Mouse (Mus musculus): ENCODE results near the gene Adap1. TPM values are rescaled to one million over a fixed set of nuclear protein-coding genes. Genes with fewer than 3 reads are reported as not detected.
"Not testable (repeated sequence)": the region's sequence is repeated elsewhere in the genome, so short reads cannot be mapped to it uniquely, and the experiment has no call there.

Gene Adap1
- polyA plus RNA-seq, 1 experiment from 2014 or later, result 2.3 TPM

DNA sequence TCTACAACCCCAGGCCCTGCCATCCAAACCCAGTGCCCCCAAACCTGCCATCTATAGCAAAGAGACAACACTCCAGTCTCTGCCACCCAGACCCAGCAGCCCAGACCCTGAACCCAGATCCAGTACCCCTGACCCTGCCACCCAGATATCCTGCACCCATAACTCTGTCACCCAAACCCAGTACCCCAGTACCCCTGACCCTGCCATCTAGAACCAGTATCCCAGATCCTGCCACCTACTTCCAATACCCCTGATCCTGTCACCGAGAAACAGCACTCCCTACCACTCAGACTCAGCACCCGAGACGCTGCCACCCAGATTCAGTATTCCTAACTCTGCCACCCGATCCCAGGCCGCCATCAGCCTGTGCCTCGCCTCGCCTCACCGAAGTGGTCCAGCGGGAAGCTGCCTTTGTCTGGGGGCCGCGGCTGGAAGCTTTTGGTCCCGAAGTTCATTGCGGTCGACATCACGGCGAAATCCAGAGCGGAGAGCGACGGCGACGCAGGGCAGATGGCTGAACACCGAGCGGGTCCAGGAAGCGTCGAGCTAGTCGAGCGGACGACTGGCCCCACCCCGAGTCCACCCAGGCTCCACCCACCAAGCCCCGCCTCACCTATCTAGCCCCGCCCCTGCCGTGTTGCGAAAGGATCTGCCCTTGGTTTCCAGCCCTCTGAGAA is 19.4 kb upstream of the Adap1 start:
- 0% methylated on average over 33 of the region's 33 CpGs for WGBS

DNA sequence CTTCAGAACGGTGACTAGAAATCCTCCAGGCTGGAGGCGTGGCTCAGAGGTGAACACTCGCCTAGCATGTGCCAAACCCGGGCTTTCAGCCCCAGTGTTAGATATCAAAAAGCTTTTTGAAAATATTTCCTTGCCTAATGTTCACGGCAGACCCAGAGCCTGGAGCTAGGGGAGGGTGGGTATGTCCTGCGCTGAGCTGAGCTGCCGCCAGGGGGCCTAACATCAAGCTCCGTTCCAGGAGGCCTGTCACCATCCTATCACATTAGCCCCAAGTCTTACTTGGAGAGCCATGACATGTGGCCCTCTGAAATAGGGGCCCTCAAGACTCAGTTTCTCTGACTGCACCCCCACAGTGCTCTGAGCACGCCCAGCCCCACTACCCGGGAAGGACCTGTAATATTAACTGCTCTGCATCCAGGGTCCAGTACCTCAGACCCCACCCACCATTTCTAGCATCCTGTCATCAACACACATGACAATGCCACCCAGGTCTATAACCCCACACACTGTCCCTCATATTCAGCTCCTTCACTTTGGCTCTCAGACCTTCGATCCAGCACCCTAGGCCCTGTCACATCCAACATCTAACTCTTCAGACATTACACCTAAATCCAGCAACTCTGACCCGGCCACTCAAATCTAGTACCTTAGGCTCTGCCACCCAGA is 18.7 kb upstream of the Adap1 start:
- peaks cover 16% of the 10 kb centered on the region for H3K4me1 ChIP-seq (ENCODE audit: control insufficient read depth, insufficient read depth, low read length)
- H3K4me2 ChIP-seq (replicated peaks; ENCODE audit: low read depth, low read length), result peak overlapping the region; percentile 90
- no peaks in the 10 kb centered on the region for H3K9me3 ChIP-seq (ENCODE audit: control insufficient read depth, low read depth, low read length)
- H3K27ac ChIP-seq (ENCODE audit: low read length), result peak overlapping the region; percentile 66
- peaks cover 30% of the 10 kb centered on the region for H3K36me3 ChIP-seq (ENCODE audit: control insufficient read depth, insufficient read depth, low read length)
- H3K27me3 ChIP-seq (ENCODE audit: control insufficient read depth, insufficient read depth, low read length), result no peaks in the 10 kb centered on the region
- WGBS, result 4% methylated on average over 12 of the region's 12 CpGs
- peak overlapping the region; percentile 81 for H3K9ac ChIP-seq (replicated peaks; ENCODE audit: low read depth, low read length)
- peak overlapping the region; percentile 65 for H3K4me3 ChIP-seq (ENCODE audit: low read depth, low read length)
- peak; percentile 76 for ATAC-seq (ENCODE audit: insufficient number of reproducible peaks, insufficient read depth, low FRiP score, low read depth)

More for the DNA sequence above, 19.4 kb upstream of the Adap1 start:
- Histone ChIP-seq H3K4me2 (replicated peaks; ENCODE audit: low read depth, low read length) (peak overlapping the region; percentile 90), H3K9ac (replicated peaks; ENCODE audit: low read depth, low read length) (peak overlapping the region; percentile 81), H3K36me3 (ENCODE audit: control insufficient read depth, insufficient read depth, low read length) (peaks cover 26% of the 10 kb centered on the region), H3K27ac (ENCODE audit: low read length) (peak overlapping the region; percentile 57; the same call in 1 of the 2 replicates), H3K4me1 (ENCODE audit: control insufficient read depth, insufficient read depth, low read length) (peaks cover 16% of the 10 kb centered on the region), H3K9me3 (ENCODE audit: control insufficient read depth, low read depth, low read length) (no peaks in the 10 kb centered on the region), H3K27me3 (ENCODE audit: control insufficient read depth, insufficient read depth, low read length) (no peaks in the 10 kb centered on the region), H3K4me3 (ENCODE audit: low read depth, low read length) (peak overlapping the region; percentile 65)
- peak; percentile 90 for ATAC-seq (ENCODE audit: insufficient number of reproducible peaks, insufficient read depth, low FRiP score, low read depth)

DNA sequence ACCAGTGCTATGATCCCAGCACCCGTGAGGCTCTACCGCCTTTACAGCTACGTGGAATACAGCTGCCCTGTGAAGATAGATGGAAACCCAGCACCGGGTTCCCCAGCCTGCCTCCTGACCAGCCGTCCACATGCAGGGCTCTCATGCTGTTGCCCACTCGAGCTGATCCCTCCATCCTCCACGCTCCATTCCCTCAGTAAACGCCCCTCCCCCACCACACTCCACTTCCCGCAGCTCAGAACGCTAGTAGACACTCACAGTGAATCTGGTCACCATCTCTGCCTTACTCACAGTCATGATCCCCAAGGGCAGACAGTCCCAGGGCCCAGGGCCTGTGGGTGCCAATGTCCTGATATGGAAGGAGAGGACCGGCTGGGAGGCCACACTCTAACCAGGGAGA is 13.5 kb upstream of the Adap1 start:
- H3K27me3 ChIP-seq (ENCODE audit: control insufficient read depth, insufficient read depth, low read length), result no peaks in the 10 kb centered on the region
- no peaks in the 10 kb centered on the region for H3K9me3 ChIP-seq (ENCODE audit: control insufficient read depth, low read depth, low read length)
- no peak overlapping the region for H3K27ac ChIP-seq (ENCODE audit: low read length)
- H3K36me3 ChIP-seq (ENCODE audit: control insufficient read depth, insufficient read depth, low read length), result peaks cover 58% of the 10 kb centered on the region
- no peak overlapping the region for H3K9ac ChIP-seq (replicated peaks; ENCODE audit: low read depth, low read length)
- WGBS, result 82% methylated on average over 11 of the region's 11 CpGs
- H3K4me3 ChIP-seq (ENCODE audit: low read depth, low read length), result no peak overlapping the region
- peaks cover 8% of the 10 kb centered on the region for H3K4me1 ChIP-seq (ENCODE audit: control insufficient read depth, insufficient read depth, low read length)
- H3K4me2 ChIP-seq (replicated peaks; ENCODE audit: low read depth, low read length), result no peak overlapping the region
- no peak for ATAC-seq (ENCODE audit: insufficient number of reproducible peaks, insufficient read depth, low FRiP score, low read depth)

DNA sequence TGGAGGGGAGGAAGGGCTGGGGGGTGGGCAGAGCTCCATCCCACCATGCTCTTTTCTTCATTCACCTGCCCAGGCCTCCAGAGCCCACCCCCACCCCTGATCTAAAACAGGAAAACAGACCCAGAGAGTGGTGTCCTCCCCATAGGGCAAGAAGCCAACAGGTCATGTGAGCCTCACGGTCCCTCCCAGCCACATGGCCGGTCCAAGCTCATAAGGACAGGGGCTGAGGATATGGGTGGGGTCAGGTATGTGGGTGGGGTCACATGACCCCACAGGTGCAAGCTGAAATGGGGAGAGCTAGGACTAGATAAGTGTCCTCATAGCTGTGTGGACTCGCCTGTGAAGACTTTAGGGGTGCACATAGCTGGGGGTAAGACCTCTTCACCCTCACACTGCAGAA is 13.0 kb upstream of the Adap1 start:
- no peak for ATAC-seq (ENCODE audit: insufficient number of reproducible peaks, insufficient read depth, low FRiP score, low read depth)
- Histone ChIP-seq H3K9me3 (ENCODE audit: control insufficient read depth, low read depth, low read length) (no peaks in the 10 kb centered on the region), H3K27ac (ENCODE audit: low read length) (no peak overlapping the region), H3K4me2 (replicated peaks; ENCODE audit: low read depth, low read length) (no peak overlapping the region), H3K36me3 (ENCODE audit: control insufficient read depth, insufficient read depth, low read length) (peaks cover 58% of the 10 kb centered on the region), H3K9ac (replicated peaks; ENCODE audit: low read depth, low read length) (no peak overlapping the region), H3K4me1 (ENCODE audit: control insufficient read depth, insufficient read depth, low read length) (peaks cover 3% of the 10 kb centered on the region; the same call in 1 of the 2 replicates), H3K4me3 (ENCODE audit: low read depth, low read length) (no peak overlapping the region), H3K27me3 (ENCODE audit: control insufficient read depth, insufficient read depth, low read length) (no peaks in the 10 kb centered on the region)
- 70% methylated on average over 3 of the region's 3 CpGs for WGBS

DNA sequence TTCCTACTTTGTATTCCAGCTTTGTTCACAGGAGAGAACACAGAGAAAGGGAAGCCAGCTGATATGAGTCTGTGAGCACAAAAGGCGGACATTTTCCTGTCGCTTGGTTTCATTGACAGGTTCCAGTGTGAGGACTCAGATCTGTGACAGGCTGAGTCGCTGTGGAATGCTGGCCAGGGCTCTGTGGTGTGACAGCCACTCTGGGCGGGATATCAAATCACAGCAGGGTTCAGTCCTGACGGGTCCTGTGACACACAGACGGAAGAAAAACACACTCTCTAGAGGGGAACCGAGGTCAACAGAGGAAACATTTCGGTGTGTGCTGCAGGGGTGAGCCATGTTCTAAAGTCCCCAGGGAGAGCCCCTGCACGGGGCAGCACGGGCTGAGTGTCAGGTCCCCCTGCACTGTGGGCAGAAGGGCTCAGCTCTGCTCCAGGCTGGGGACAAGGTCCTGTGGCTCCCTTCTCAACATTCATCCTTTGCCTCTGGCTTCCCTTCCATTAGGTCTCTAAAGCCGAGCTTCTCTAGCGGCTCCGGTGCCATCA is 12.5 kb upstream of the Adap1 start:
- ATAC-seq (ENCODE audit: insufficient number of reproducible peaks, insufficient read depth, low FRiP score, low read depth), result no peak
- peaks cover 58% of the 10 kb centered on the region for H3K36me3 ChIP-seq (ENCODE audit: control insufficient read depth, insufficient read depth, low read length)

DNA sequence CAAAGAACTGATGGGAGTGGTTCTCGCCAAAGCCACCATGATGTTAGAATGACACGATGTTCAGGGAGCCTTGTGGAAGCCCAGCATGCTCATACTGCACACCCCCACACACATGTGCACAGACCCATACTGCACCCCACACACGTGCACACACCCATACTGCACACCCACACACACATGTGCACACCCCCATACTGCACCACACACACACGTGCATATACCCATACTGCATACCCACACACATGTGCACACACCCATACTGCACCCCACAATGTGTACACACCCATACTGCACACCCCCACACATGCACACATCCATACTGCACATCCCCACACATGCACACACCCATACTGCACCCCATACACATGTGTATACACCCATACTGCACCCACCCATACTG is 10.2 kb upstream of the Adap1 start:
- ATAC-seq (ENCODE audit: insufficient number of reproducible peaks, insufficient read depth, low FRiP score, low read depth), result no peak
- Histone ChIP-seq H3K27me3 (ENCODE audit: control insufficient read depth, insufficient read depth, low read length) (no peaks in the 10 kb centered on the region), H3K9ac (replicated peaks; ENCODE audit: low read depth, low read length) (no peak overlapping the region), H3K4me3 (ENCODE audit: low read depth, low read length) (no peak overlapping the region), H3K4me1 (ENCODE audit: control insufficient read depth, insufficient read depth, low read length) (no peaks in the 10 kb centered on the region), H3K36me3 (ENCODE audit: control insufficient read depth, insufficient read depth, low read length) (peaks cover 41% of the 10 kb centered on the region), H3K9me3 (ENCODE audit: control insufficient read depth, low read depth, low read length) (no peaks in the 10 kb centered on the region), H3K4me2 (replicated peaks; ENCODE audit: low read depth, low read length) (no peak overlapping the region), H3K27ac (ENCODE audit: low read length) (no peak overlapping the region)
- 82% methylated on average over 4 of the region's 4 CpGs for WGBS

More for the DNA sequence above, 12.5 kb upstream of the Adap1 start:
- H3K9me3 ChIP-seq (ENCODE audit: control insufficient read depth, low read depth, low read length), result no peaks in the 10 kb centered on the region
- no peaks in the 10 kb centered on the region for H3K27me3 ChIP-seq (ENCODE audit: control insufficient read depth, insufficient read depth, low read length)
- no peak overlapping the region for H3K4me3 ChIP-seq (ENCODE audit: low read depth, low read length)
- no peak overlapping the region for H3K27ac ChIP-seq (ENCODE audit: low read length)
- WGBS, result 81% methylated on average over 13 of the region's 13 CpGs
- H3K4me1 ChIP-seq (ENCODE audit: control insufficient read depth, insufficient read depth, low read length), result no peaks in the 10 kb centered on the region
- H3K9ac ChIP-seq (replicated peaks; ENCODE audit: low read depth, low read length), result no peak overlapping the region
- H3K4me2 ChIP-seq (replicated peaks; ENCODE audit: low read depth, low read length), result no peak overlapping the region

DNA sequence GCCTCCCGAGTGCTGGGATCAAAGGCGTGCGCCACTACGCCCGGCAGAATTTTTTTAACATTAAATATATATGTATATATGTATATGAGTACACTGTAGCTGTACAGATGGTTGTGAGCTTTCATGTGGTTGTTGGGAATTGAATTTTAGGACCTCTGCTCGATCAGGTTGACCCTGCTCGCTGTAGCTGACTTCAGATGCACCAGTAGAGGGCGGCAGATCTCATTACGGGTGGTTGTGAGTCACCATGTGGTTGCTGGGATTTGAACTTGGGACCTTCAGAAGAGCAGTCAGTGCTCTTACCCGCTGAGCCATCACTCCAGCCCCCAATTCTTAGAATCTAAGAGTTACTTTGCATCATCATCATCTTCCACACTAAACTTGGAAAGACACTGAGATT is 9.0 kb upstream of the Adap1 start:
- not testable (repeated sequence) for H3K27ac ChIP-seq (ENCODE audit: low read length); H3K9me3 ChIP-seq (ENCODE audit: control insufficient read depth, low read depth, low read length); H3K4me2 ChIP-seq (replicated peaks; ENCODE audit: low read depth, low read length); H3K4me3 ChIP-seq (ENCODE audit: low read depth, low read length); H3K27me3 ChIP-seq (ENCODE audit: control insufficient read depth, insufficient read depth, low read length); ATAC-seq (ENCODE audit: insufficient number of reproducible peaks, insufficient read depth, low FRiP score, low read depth); H3K9ac ChIP-seq (replicated peaks; ENCODE audit: low read depth, low read length); H3K4me1 ChIP-seq (ENCODE audit: control insufficient read depth, insufficient read depth, low read length)
- H3K36me3 ChIP-seq (ENCODE audit: control insufficient read depth, insufficient read depth, low read length), result peaks cover 30% of the 10 kb centered on the region
- WGBS, result 85% methylated on average over 10 of the region's 10 CpGs

DNA sequence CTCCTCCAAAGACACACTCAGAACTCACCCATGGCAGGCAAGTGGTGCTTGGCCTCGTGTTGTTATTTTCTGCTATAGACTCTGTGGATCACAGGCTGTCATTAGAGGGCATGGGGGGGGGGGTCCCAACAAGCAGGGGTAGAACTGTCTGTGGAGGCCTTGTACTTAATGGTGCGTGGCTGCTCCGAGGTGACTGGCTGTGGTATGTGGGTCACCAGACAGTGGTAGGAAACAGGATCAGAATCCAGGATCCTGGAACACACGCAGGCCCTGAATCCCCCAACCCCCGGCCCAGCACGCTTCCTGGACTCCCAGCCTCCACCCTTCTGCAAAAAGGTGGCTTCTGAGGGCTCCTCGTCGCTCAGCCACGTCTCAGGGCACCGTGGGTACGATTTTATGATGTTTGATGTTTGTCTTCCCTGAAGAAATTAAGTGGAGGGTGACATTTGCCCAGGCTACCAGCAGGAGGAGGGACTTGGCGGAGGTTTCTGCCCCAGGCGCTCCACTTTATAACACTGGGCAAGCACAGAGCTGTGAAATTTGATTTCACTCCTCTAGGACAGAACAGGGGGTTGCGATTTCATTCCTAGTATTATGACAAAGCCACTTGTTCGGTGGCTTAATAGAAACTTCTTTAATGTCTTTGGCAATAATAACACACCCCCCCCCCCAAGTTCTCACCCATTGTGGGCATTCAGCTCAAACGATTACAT is 8.0 kb upstream of the Adap1 start:
- Histone ChIP-seq H3K9me3 (ENCODE audit: control insufficient read depth, low read depth, low read length) (no peaks in the 10 kb centered on the region), H3K27ac (ENCODE audit: low read length) (peak overlapping the region; percentile 77; the same call in 1 of the 2 replicates), H3K4me2 (replicated peaks; ENCODE audit: low read depth, low read length) (no peak overlapping the region), H3K4me1 (ENCODE audit: control insufficient read depth, insufficient read depth, low read length) (no peaks in the 10 kb centered on the region), H3K4me3 (ENCODE audit: low read depth, low read length) (no peak overlapping the region), H3K27me3 (ENCODE audit: control insufficient read depth, insufficient read depth, low read length) (no peaks in the 10 kb centered on the region), H3K9ac (replicated peaks; ENCODE audit: low read depth, low read length) (no peak overlapping the region), H3K36me3 (ENCODE audit: control insufficient read depth, insufficient read depth, low read length) (peaks cover 21% of the 10 kb centered on the region)
- 85% methylated on average over 16 of the region's 16 CpGs for WGBS
- ATAC-seq (ENCODE audit: insufficient number of reproducible peaks, insufficient read depth, low FRiP score, low read depth), result no peak

Measured in stomach, embryonic 14.5 days (tissue).